Mouse (Mus musculus) ES-E14 (cell line): ENCODE results near the gene Galnt2. TPM values are rescaled to one million over a fixed set of nuclear protein-coding genes. Genes with fewer than 3 reads are reported as not detected.

Experiments
- DNase-seq: peaks from one replicate; pipeline ENCODE4 v3.0.0-alpha.2; 2013; ENCODE audit warnings: low read depth, low spot score
- H3K27ac ChIP-seq: 2 replicates; pipeline ENCODE4 v1.5.1; 2012; ENCODE audit warnings: low read depth, mild to moderate bottlenecking, low read length, moderate library complexity, mixed read lengths; ENCODE audit not compliant: poor library complexity, insufficient read depth, severe bottlenecking
- H3K36me3 ChIP-seq: 2 replicates; pipeline ENCODE4 v1.6.1; 2012; ENCODE audit warnings: mild to moderate bottlenecking, low read length, moderate library complexity, mixed read lengths; ENCODE audit not compliant: control insufficient read depth, poor library complexity, insufficient read depth, severe bottlenecking
- H3K4me1 ChIP-seq, 2 experiments: fragments of 150-350 bp in 1 of 2; sonication (generic) in 1 of 2; 2 replicates each; pipeline ENCODE4 v1.6.1; 2012; ENCODE audit warnings: low read length in 2 of 2, mild to moderate bottlenecking in 1 of 2, mixed read lengths in 1 of 2; ENCODE audit not compliant: control insufficient read depth in 2 of 2, insufficient read depth in 2 of 2, poor library complexity in 1 of 2
- H3K4me3 ChIP-seq, 2 experiments: fragments of 150-350 bp in 1 of 2; sonication (generic) in 1 of 2; 2 replicates each; pipeline ENCODE4 v1.5.1; 2012; ENCODE audit warnings: low read length in 2 of 2, low read depth in 1 of 2, mild to moderate bottlenecking in 1 of 2, mixed read lengths in 1 of 2; ENCODE audit not compliant: insufficient read depth in 1 of 2, poor library complexity in 1 of 2, severe bottlenecking in 1 of 2
- H3K9ac ChIP-seq: 2 replicates; pipeline ENCODE4 v1.6.1; 2012; ENCODE audit warnings: low read depth, mild to moderate bottlenecking, low read length, mixed read lengths; ENCODE audit not compliant: poor library complexity, insufficient read depth, severe bottlenecking
- H3K9me3 ChIP-seq: fragments of 150-350 bp; sonication (generic); 2 replicates; pipeline ENCODE4 v1.6.1; 2012; ENCODE audit warnings: low read depth, mild to moderate bottlenecking, low read length; ENCODE audit not compliant: control insufficient read depth, insufficient read depth
- CHD2 ChIP-seq: IDR thresholded peaks from 2 replicates; pipeline ENCODE4 v1.6.1; 2014; ENCODE audit warnings: mild to moderate bottlenecking, low read depth, low read length, inconsistent platforms
- HCFC1 ChIP-seq: IDR thresholded peaks from 2 replicates; pipeline ENCODE4 v1.6.1; 2012; ENCODE audit warnings: low read length, inconsistent platforms, borderline replicate concordance; ENCODE audit not compliant: insufficient read depth
- MAFK ChIP-seq: IDR thresholded peaks from 2 replicates; pipeline ENCODE4 v1.6.1; 2014; ENCODE audit warnings: mild to moderate bottlenecking, low read depth, low read length, inconsistent platforms; ENCODE audit not compliant: insufficient read depth
- ZC3H11A ChIP-seq: IDR thresholded peaks from 2 replicates; pipeline ENCODE4 v1.6.1; 2012; ENCODE audit warnings: low read depth, mild to moderate bottlenecking, inconsistent platforms, low read length, borderline replicate concordance
- ZNF384 ChIP-seq: IDR thresholded peaks from 2 replicates; pipeline ENCODE4 v1.6.1; 2012; ENCODE audit warnings: low read depth, low read length, inconsistent platforms
- in situ Hi-C, 2 experiments: fragments of 600-800 bp; cut with MboI; formaldehyde crosslinking; loops; one replicate each; pipeline ENCODE4 v1.15.1; 2025; ENCODE audit warnings: low sequenced_read_pairs in 2 of 2, inconsistent platforms in 1 of 2; ENCODE audit not compliant: unreplicated experiment in 2 of 2
- total RNA-seq: library from RNA; depleted of rRNA; stranded (reverse); fragments of 300-350 nt; gene quantifications from 2 replicates; pipeline ENCODE4 v1.2.3, GENCODE M21; 2012

Galnt2 gene
- total RNA-seq, 1 experiment = 45.6 TPM

- Histone ChIP-seq H3K27ac (no peak overlapping the region), H3K4me3 (no peak overlapping the region), H3K9me3 (no peaks in the 10 kb centered on the region), H3K36me3 (peaks cover 47% of the 10 kb centered on the region), H3K4me1 (peaks cover 0 to 4% of the 10 kb centered on the region in 2 experiments; a peak in 1 of 4 replicates), H3K9ac (no peak overlapping the region)
- no peak for DNase-seq
- no peak for TF ChIP-seq MAFK
- no peak for TF ChIP-seq HCFC1
- no peak for TF ChIP-seq ZNF384
- no peak for TF ChIP-seq CHD2
- TF ChIP-seq ZC3H11A = no peak
- in situ Hi-C loops = no loop called here
Observed at GRCm38 (mm10) chr8:124340360-124341068, 109.3 kb downstream of the Galnt2 start.

DNA sequence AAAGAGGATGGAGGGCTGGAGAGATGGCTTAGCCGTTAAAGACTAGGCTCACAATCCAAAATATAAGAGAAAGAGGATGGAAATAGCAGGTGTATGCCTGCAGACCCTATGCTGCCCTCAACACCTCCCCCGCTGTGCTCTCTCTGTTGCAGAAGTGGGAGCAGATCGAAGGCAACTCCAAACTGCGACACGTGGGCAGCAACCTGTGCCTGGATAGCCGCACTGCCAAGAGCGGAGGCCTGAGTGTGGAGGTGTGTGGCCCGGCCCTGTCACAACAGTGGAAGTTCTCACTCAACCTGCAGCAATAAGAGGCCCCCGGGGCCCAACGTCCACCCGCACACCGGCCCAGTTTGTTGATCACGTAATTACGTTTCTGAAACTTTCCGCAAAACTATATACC, 112.0 kb downstream of the Galnt2 start:
- H3K27ac ChIP-seq = no peak overlapping the region
- H3K36me3 ChIP-seq = peaks cover 38% of the 10 kb centered on the region
- H3K4me1 ChIP-seq = peaks cover 0 to 4% of the 10 kb centered on the region in 2 experiments; a peak in 1 of 4 replicates
- H3K4me3 ChIP-seq = no peak overlapping the region
- H3K9ac ChIP-seq = no peak overlapping the region
- no peaks in the 10 kb centered on the region for H3K9me3 ChIP-seq
- TF ChIP-seq ZC3H11A (no peak), ZNF384 (no peak), CHD2 (no peak), MAFK (no peak)
- no peak for DNase-seq
- in situ Hi-C loops = no loop called here

GRCm38 (mm10) chr8:124343991-124344390, 112.8 kb downstream of the Galnt2 start:
- in situ Hi-C loops = no loop called here
- no peak for TF ChIP-seq ZNF384
- TF ChIP-seq ZC3H11A = no peak
- no peak for TF ChIP-seq CHD2
- no peak for TF ChIP-seq HCFC1
- TF ChIP-seq MAFK = no peak
- H3K36me3 ChIP-seq = peaks cover 31% of the 10 kb centered on the region

DNA sequence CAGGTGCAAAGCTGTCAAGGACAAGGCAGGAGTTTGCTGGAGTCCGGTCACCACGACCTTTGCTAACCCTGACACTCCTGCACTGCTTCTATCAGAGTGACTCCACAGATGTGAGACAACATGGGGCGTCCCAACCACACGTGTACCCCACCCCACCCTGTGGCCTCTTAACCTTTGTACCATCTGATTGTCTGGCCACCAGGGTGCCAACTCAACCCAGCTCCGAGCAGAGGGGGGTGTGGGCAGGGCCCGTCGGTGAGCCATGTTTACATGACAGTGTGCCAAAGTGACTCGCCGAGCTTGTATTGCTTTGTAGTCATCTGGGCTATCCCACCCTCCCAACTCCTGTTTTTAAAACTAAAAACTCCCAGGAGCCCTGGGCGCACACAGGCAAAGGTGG, 113.9 kb downstream of the Galnt2 start:
- H3K27ac ChIP-seq = no peak overlapping the region
- H3K4me1 ChIP-seq = peaks cover 0 to 4% of the 10 kb centered on the region in 2 experiments; a peak in 1 of 4 replicates
- DNase-seq = no peak
- in situ Hi-C loops = loop anchor here (5.0 kb wide), 1 partner anchor 293 kb away; no protein-coding TSS in a partner anchor
- peaks cover 26% of the 10 kb centered on the region for H3K36me3 ChIP-seq
- no peaks in the 10 kb centered on the region for H3K9me3 ChIP-seq
- TF ChIP-seq CHD2 (no peak), ZC3H11A (no peak), MAFK (no peak), ZNF384 (no peak)
- no peak overlapping the region for H3K4me3 ChIP-seq
- H3K9ac ChIP-seq = no peak overlapping the region

More at GRCm38 (mm10) chr8:124343991-124344390, 112.8 kb downstream of the Galnt2 start:
- H3K4me1 ChIP-seq = peaks cover 0 to 4% of the 10 kb centered on the region in 2 experiments; a peak in 1 of 4 replicates
- H3K9ac ChIP-seq = no peak overlapping the region
- H3K9me3 ChIP-seq = no peaks in the 10 kb centered on the region
- H3K27ac ChIP-seq = no peak overlapping the region
- no peak for DNase-seq
- no peak overlapping the region for H3K4me3 ChIP-seq
